Mouse (Mus musculus) MEL (cell line): ENCODE results near the gene Thumpd2. TPM values are rescaled to one million over a fixed set of nuclear protein-coding genes. Genes with fewer than 3 reads are reported as not detected.

ENCODE experiments used
- DNase-seq: peaks from one replicate; pipeline ENCODE4 v3.0.0; 2011; ENCODE audit warnings: low read depth, low spot score
- H3K27ac ChIP-seq: 2 replicates; pipeline ENCODE4 v1.5.1; 2012; ENCODE audit warnings: low read depth, mild to moderate bottlenecking, control low read depth, low read length, moderate library complexity; ENCODE audit not compliant: control insufficient read depth
- H3K27me3 ChIP-seq, 2 experiments: fragments of 150-350 bp in 1 of 2; sonication (generic) in 1 of 2; 2 replicates each; pipeline ENCODE4 v1.6.1; 2012; ENCODE audit warnings: low read length in 2 of 2, mild to moderate bottlenecking in 2 of 2, improper control_type of control experiment in 1 of 2, moderate library complexity in 1 of 2; ENCODE audit not compliant: insufficient read depth in 2 of 2, control insufficient read depth in 1 of 2
- H3K36me3 ChIP-seq, 2 experiments: 2 replicates each; pipeline ENCODE4 v1.6.1; 2012 to 2014; ENCODE audit warnings: low read length in 2 of 2, improper control_type of control experiment in 1 of 2, inconsistent platforms in 1 of 2, mild to moderate bottlenecking in 1 of 2; ENCODE audit not compliant: insufficient read depth in 2 of 2, control insufficient read depth in 1 of 2
- H3K4me1 ChIP-seq, 2 experiments: fragments of 150-350 bp in 1 of 2; sonication (generic) in 1 of 2; 2 replicates each; pipeline ENCODE4 v1.6.1; 2012; ENCODE audit warnings: low read length in 2 of 2, improper control_type of control experiment in 1 of 2, mild to moderate bottlenecking in 1 of 2; ENCODE audit not compliant: insufficient read depth in 2 of 2, control insufficient read depth in 1 of 2
- H3K4me3 ChIP-seq, 2 experiments: fragments of 150-350 bp in 1 of 2; sonication (generic) in 1 of 2; 2 replicates each; pipeline ENCODE4 v1.5.1; 2012; ENCODE audit warnings: low read depth in 2 of 2, low read length in 2 of 2, mild to moderate bottlenecking in 2 of 2, moderate library complexity in 2 of 2, control low read depth in 1 of 2, improper control_type of control experiment in 1 of 2; ENCODE audit not compliant: control insufficient read depth in 1 of 2, insufficient read depth in 1 of 2
- H3K79me2 ChIP-seq: 2 replicates; pipeline ENCODE4 v1.6.1; 2012; ENCODE audit warnings: mild to moderate bottlenecking, low read length, moderate library complexity; ENCODE audit not compliant: control insufficient read depth, poor library complexity, insufficient read depth
- H3K9ac ChIP-seq: 2 replicates; pipeline ENCODE4 v1.6.1; 2012; ENCODE audit warnings: low read depth, mild to moderate bottlenecking, control low read depth, low read length, moderate library complexity; ENCODE audit not compliant: control insufficient read depth, poor library complexity, severe bottlenecking
- H3K9me3 ChIP-seq: fragments of 150-350 bp; sonication (generic); replicated peaks from 2 replicates; pipeline ENCODE4 v1.6.1; 2012; ENCODE audit warnings: mild to moderate bottlenecking, low read length, improper control_type of control experiment, moderate library complexity; ENCODE audit not compliant: insufficient read depth
- BHLHE40 ChIP-seq: IDR thresholded peaks from 2 replicates; pipeline ENCODE4 v1.6.1; 2012; ENCODE audit warnings: low read depth, mild to moderate bottlenecking, inconsistent platforms, low read length, improper control_type of control experiment, borderline replicate concordance
- CTCF ChIP-seq, 3 experiments: IDR thresholded peaks in 2 of 3; conservative IDR thresholded peaks in 1 of 3; 2 replicates each; pipeline ENCODE4 v1.5.1; 2011 to 2012; ENCODE audit warnings: low read length in 3 of 3, low read depth in 2 of 3, mild to moderate bottlenecking in 2 of 3, improper control_type of control experiment in 1 of 3, inconsistent platforms in 1 of 3, mixed read lengths in 1 of 3, moderate library complexity in 1 of 3; ENCODE audit not compliant: control insufficient read depth in 1 of 3, insufficient read depth in 1 of 3, poor library complexity in 1 of 3, severe bottlenecking in 1 of 3
- E2F4 ChIP-seq: IDR thresholded peaks from 2 replicates; pipeline ENCODE4 v1.6.1; 2011; ENCODE audit warnings: low read depth, low read length, improper control_type of control experiment, borderline replicate concordance
- EP300 ChIP-seq, 2 experiments: IDR thresholded peaks; 2 replicates each; pipeline ENCODE4 v1.6.1; 2011; ENCODE audit warnings: improper control_type of control experiment in 2 of 2, low read length in 2 of 2, low read depth in 1 of 2, mild to moderate bottlenecking in 1 of 2
- GABPA ChIP-seq: IDR thresholded peaks from 2 replicates; pipeline ENCODE4 v1.6.1; 2012; ENCODE audit warnings: low read depth, mild to moderate bottlenecking, inconsistent platforms, low read length, improper control_type of control experiment, moderate library complexity
- GATA1 ChIP-seq: IDR thresholded peaks from 2 replicates; pipeline ENCODE4 v1.6.1; 2011; ENCODE audit warnings: low read depth, low read length, improper control_type of control experiment
- HCFC1 ChIP-seq: IDR thresholded peaks from 2 replicates; pipeline ENCODE4 v1.6.1; 2012; ENCODE audit warnings: low read depth, mild to moderate bottlenecking, inconsistent platforms, low read length, improper control_type of control experiment, moderate library complexity
- JUND ChIP-seq: IDR thresholded peaks from 2 replicates; pipeline ENCODE4 v1.6.1; 2011; ENCODE audit warnings: low read depth, mild to moderate bottlenecking, improper control_type of control experiment, low read length
- KAT2A ChIP-seq: conservative IDR thresholded peaks from 2 replicates; pipeline ENCODE4 v1.6.1; 2012; ENCODE audit warnings: low read depth, low read length, improper control_type of control experiment, inconsistent platforms
- MAFK ChIP-seq: IDR thresholded peaks from 2 replicates; pipeline ENCODE4 v1.6.1; 2011; ENCODE audit warnings: low read depth, mild to moderate bottlenecking, low read length, improper control_type of control experiment, borderline replicate concordance
- MAX ChIP-seq: IDR thresholded peaks from 2 replicates; pipeline ENCODE4 v1.6.1; 2011; ENCODE audit warnings: low read length, improper control_type of control experiment
- MAZ ChIP-seq: IDR thresholded peaks from 2 replicates; pipeline ENCODE4 v1.6.1; 2012; ENCODE audit warnings: low read depth, mild to moderate bottlenecking, inconsistent platforms, low read length, improper control_type of control experiment
- MYB ChIP-seq: IDR thresholded peaks from 2 replicates; pipeline ENCODE4 v1.6.1; 2011; ENCODE audit warnings: mild to moderate bottlenecking, low read depth, low read length, improper control_type of control experiment
- MYC ChIP-seq: IDR thresholded peaks from 2 replicates; pipeline ENCODE4 v1.6.1; 2011; ENCODE audit warnings: low read depth, mild to moderate bottlenecking, low read length, improper control_type of control experiment, moderate library complexity
- NELFE ChIP-seq: IDR thresholded peaks from 2 replicates; pipeline ENCODE4 v1.6.1; 2011; ENCODE audit warnings: low read depth, low read length, improper control_type of control experiment
- NRF1 ChIP-seq: IDR thresholded peaks from 2 replicates; pipeline ENCODE4 v1.6.1; 2014; ENCODE audit warnings: low read depth, mild to moderate bottlenecking, inconsistent platforms, low read length, improper control_type of control experiment, moderate library complexity; ENCODE audit not compliant: poor library complexity, insufficient read depth, severe bottlenecking
- POLR2AphosphoS2 ChIP-seq: IDR thresholded peaks from 2 replicates; pipeline ENCODE4 v1.6.1; 2011; ENCODE audit warnings: low read length, improper control_type of control experiment
- RCOR1 ChIP-seq: IDR thresholded peaks from 2 replicates; pipeline ENCODE4 v1.6.1; 2012; ENCODE audit warnings: low read depth, mild to moderate bottlenecking, inconsistent platforms, low read length, improper control_type of control experiment
- SIN3A ChIP-seq: IDR thresholded peaks from 2 replicates; pipeline ENCODE4 v1.6.1; 2012; ENCODE audit warnings: low read length, improper control_type of control experiment, inconsistent platforms
- SMC3 ChIP-seq: IDR thresholded peaks from 2 replicates; pipeline ENCODE4 v1.6.1; 2011; ENCODE audit warnings: low read depth, low read length, improper control_type of control experiment
- TAL1 ChIP-seq: IDR thresholded peaks from 2 replicates; pipeline ENCODE4 v1.6.1; 2012; ENCODE audit warnings: mild to moderate bottlenecking, inconsistent platforms, low read length, moderate library complexity, mixed read lengths
- TBP ChIP-seq: IDR thresholded peaks from 2 replicates; pipeline ENCODE4 v1.8.0; 2011; ENCODE audit warnings: low read depth, low read length, improper control_type of control experiment
- TCF12 ChIP-seq: IDR thresholded peaks from 2 replicates; pipeline ENCODE4 v1.6.1; 2014; ENCODE audit warnings: low read depth, mild to moderate bottlenecking, inconsistent platforms, low read length, improper control_type of control experiment, moderate library complexity
- UBTF ChIP-seq: IDR thresholded peaks from 2 replicates; pipeline ENCODE4 v1.6.1; 2012; ENCODE audit warnings: low read depth, mild to moderate bottlenecking, inconsistent platforms, low read length, improper control_type of control experiment, moderate library complexity, borderline replicate concordance; ENCODE audit not compliant: insufficient read depth
- USF1 ChIP-seq: IDR thresholded peaks from 2 replicates; pipeline ENCODE4 v1.6.1; 2014; ENCODE audit warnings: low read depth, mild to moderate bottlenecking, inconsistent platforms, low read length, improper control_type of control experiment, moderate library complexity
- USF2 ChIP-seq, 2 experiments: IDR thresholded peaks; 2 replicates each; pipeline ENCODE4 v1.6.1; 2011 to 2012; ENCODE audit warnings: improper control_type of control experiment in 2 of 2, low read length in 2 of 2, borderline replicate concordance in 1 of 2, inconsistent platforms in 1 of 2, low read depth in 1 of 2, mild to moderate bottlenecking in 1 of 2; ENCODE audit not compliant: insufficient read depth in 1 of 2
- ZC3H11A ChIP-seq: IDR thresholded peaks from 2 replicates; pipeline ENCODE4 v1.6.1; 2012; ENCODE audit warnings: low read depth, mild to moderate bottlenecking, inconsistent platforms, low read length, improper control_type of control experiment
- ZMIZ1 ChIP-seq: IDR thresholded peaks from 2 replicates; pipeline ENCODE4 v1.6.1; 2012; ENCODE audit warnings: low read depth, mild to moderate bottlenecking, inconsistent platforms, low read length, improper control_type of control experiment, moderate library complexity
- ZNF384 ChIP-seq: IDR thresholded peaks from 2 replicates; pipeline ENCODE4 v1.6.1; 2012; ENCODE audit warnings: low read depth, mild to moderate bottlenecking, inconsistent platforms, low read length, improper control_type of control experiment
- polyA plus RNA-seq, 2 experiments: library from polyadenylated mRNA; stranded (reverse) in 1 of 2; unstranded in 1 of 2; fragments of >175 nt in 1 of 2; fragments of >200 nt in 1 of 2; gene quantifications; 2 replicates each; pipeline versions ENCODE4 v1.2.1 to v1.2.4; 2012; ENCODE audit warnings: low replicate concordance in 2 of 2, low read depth in 1 of 2; ENCODE audit not compliant: insufficient read length in 2 of 2, insufficient read depth in 1 of 2, missing spikeins in 1 of 2
- total RNA-seq: library from RNA; depleted of rRNA; stranded (reverse); fragments of 300-350 nt; gene quantifications from 2 replicates; pipeline ENCODE4 v1.2.3, GENCODE M21; 2012

The Thumpd2 gene
- total and polyA plus RNA-seq, 3 experiments = 15.1 to 15.5 TPM; not detected in 1

GRCm38 (mm10) chr17:81045525-81046150 is 19.2 kb downstream of the Thumpd2 start:
- Histone ChIP-seq H3K27me3 (no peaks in the 10 kb centered on the region), H3K79me2 (no peaks in the 10 kb centered on the region), H3K9me3 (no peaks in the 10 kb centered on the region), H3K4me1 (peaks cover 5 to 6% of the 10 kb centered on the region in 2 experiments; a peak in 3 of 4 replicates), H3K9ac (no peak overlapping the region), H3K36me3 (peaks cover 3 to 14% of the 10 kb centered on the region in 2 experiments; a peak in 3 of 4 replicates)
- peak; percentile 55 for DNase-seq
- TF ChIP-seq ZMIZ1 (no peak), UBTF (no peak), KAT2A (no peak), ZC3H11A (no peak), BHLHE40 (no peak), SMC3 (peak; percentile 30; the same call in 1 of the 2 replicates), CTCF (IDR thresholded peaks at IDR 0.05 in 2 of 3, conservative IDR thresholded peaks at IDR 0.05 in 1 of 3; ENCODE audit: control insufficient read depth in 1 of 3, insufficient read depth in 1 of 3, low read depth in 2 of 3, low read length in 3 of 3, poor library complexity in 1 of 3, severe bottlenecking in 1 of 3) (peak; percentile 41 to 57 (median 55))
- TF ChIP-seq, all 39 proteins: peak for 2
- Histone ChIP-seq H3K27ac (no peak overlapping the region), H3K4me3 (no peak overlapping the region)

GRCm38 (mm10) chr17:81045115-81045514 is 19.8 kb downstream of the Thumpd2 start:
- Histone ChIP-seq H3K27me3 (no peaks in the 10 kb centered on the region), H3K4me1 (peaks cover 5 to 6% of the 10 kb centered on the region in 2 experiments; a peak in 3 of 4 replicates), H3K27ac (no peak overlapping the region; the same call in 1 of the 2 replicates), H3K9ac (no peak overlapping the region), H3K36me3 (peaks cover 5 to 14% of the 10 kb centered on the region in 2 experiments), H3K79me2 (no peaks in the 10 kb centered on the region), H3K4me3 (no peak overlapping the region), H3K9me3 (no peaks in the 10 kb centered on the region)
- DNase-seq = peak; percentile 32
- TF ChIP-seq TCF12 (0 out of 2 replicates have a peak, but pooled peaks have one; percentile 9), GATA1 (peak; percentile 37), ZNF384 (no peak), MAX (no peak), E2F4 (no peak), POLR2AphosphoS2 (no peak), TAL1 (no peak), MAZ (no peak), RCOR1 (no peak), CTCF (IDR thresholded peaks at IDR 0.05 in 2 of 3, conservative IDR thresholded peaks at IDR 0.05 in 1 of 3; ENCODE audit: control insufficient read depth in 1 of 3, insufficient read depth in 1 of 3, low read depth in 2 of 3, low read length in 3 of 3, poor library complexity in 1 of 3, severe bottlenecking in 1 of 3) (no peak), NRF1 (no peak), NELFE (no peak), USF1 (no peak), MYC (no peak), GABPA (no peak), UBTF (no peak), ZMIZ1 (no peak), TBP (no peak), SIN3A (no peak), MYB (no peak), USF2 (IDR thresholded peaks at IDR 0.05; ENCODE audit: borderline replicate concordance in 1 of 2, insufficient read depth in 1 of 2, low read depth in 1 of 2, low read length in 2 of 2) (no peak), EP300 (IDR thresholded peaks at IDR 0.05; ENCODE audit: low read depth in 1 of 2, low read length in 2 of 2) (peak; percentile 15 to 27; a peak in 1 of 4 replicates), MAFK (no peak), SMC3 (no peak), HCFC1 (0 out of 2 replicates have a peak, but pooled peaks have one; percentile 21), JUND (no peak), ZC3H11A (no peak)
